Mouse (Mus musculus) bone marrow macrophage, adult 2 months (primary cell): ENCODE results near the gene Pacsin2.

Source experiments
- CTCF ChIP-seq: IDR thresholded peaks from 2 replicates; pipeline ENCODE4 v1.5.1; 2012; ENCODE audit warnings: low read depth, mild to moderate bottlenecking, low read length, moderate library complexity
- POLR2A ChIP-seq: IDR thresholded peaks from 2 replicates; pipeline ENCODE4 v1.6.1; 2012; ENCODE audit warnings: mild to moderate bottlenecking, low read depth, low read length, borderline replicate concordance

- TF ChIP-seq CTCF (no peak), POLR2A (no peak)
Observed at GRCm38 (mm10) chr15:83392722-83393121, 71.7 kb downstream of the Pacsin2 start.
